In genomic region chr4:43005765-43006164, GRCm38 (mm10) we compare ENCODE assay signal across 1 mouse cellular context.
TF ChIP-seq lines count a peak whose summit lies in the region.

No protein-coding gene starts in this region.

TF ChIP-seq in CH12.LX, 34 proteins besides CTCF, POLR2A, EP300 and RAD21:
- TF ChIP-seq MEF2A (IDR thresholded peaks at IDR 0.05; ENCODE audit: borderline replicate concordance, low read depth, low read length), result no peak
- TF ChIP-seq ELF1 (IDR thresholded peaks at IDR 0.05; ENCODE audit: low read depth, low read length), result no peak
- peak; percentile 33; the same call in 1 of the 2 replicates for TF ChIP-seq SMC3 (IDR thresholded peaks at IDR 0.05; ENCODE audit: low read depth, low read length)
- no peak for TF ChIP-seq MYC (IDR thresholded peaks at IDR 0.05; ENCODE audit: low read depth, low read length)
- TF ChIP-seq KAT2A (IDR thresholded peaks at IDR 0.05; ENCODE audit: insufficient replicate concordance, low read length), result no peak
- no peak for TF ChIP-seq USF1 (IDR thresholded peaks at IDR 0.05; ENCODE audit: low read depth, low read length)
- peak; percentile 99 for TF ChIP-seq ZNF384 (IDR thresholded peaks at IDR 0.05; ENCODE audit: low read depth, low read length)
- no peak for TF ChIP-seq ETS1 (conservative IDR thresholded peaks at IDR 0.05; ENCODE audit: low read depth, low read length)
- TF ChIP-seq JUN (IDR thresholded peaks at IDR 0.05; ENCODE audit: insufficient read depth, low read depth, low read length), result no peak
- TF ChIP-seq ZMIZ1 (IDR thresholded peaks at IDR 0.05; ENCODE audit: low read depth, low read length), result no peak
- no peak for TF ChIP-seq ZKSCAN1 (IDR thresholded peaks at IDR 0.05; ENCODE audit: borderline replicate concordance, low read depth, low read length)
- no peak for TF ChIP-seq NRF1 (IDR thresholded peaks at IDR 0.05; ENCODE audit: low read depth, low read length)
- TF ChIP-seq MXI1 (IDR thresholded peaks at IDR 0.05; ENCODE audit: low read depth, low read length), result no peak
- TF ChIP-seq USF2 (conservative IDR thresholded peaks at IDR 0.05; ENCODE audit: low read depth, low read length), result no peak
- no peak for TF ChIP-seq JUND (conservative IDR thresholded peaks at IDR 0.05; ENCODE audit: low read depth, low read length)
- no peak for TF ChIP-seq PAX5 (IDR thresholded peaks at IDR 0.05; ENCODE audit: low read length)
- no peak for TF ChIP-seq UBTF (IDR thresholded peaks at IDR 0.05; ENCODE audit: low read depth, low read length)
- peak; percentile 29; the same call in 1 of the 2 replicates for TF ChIP-seq HCFC1 (IDR thresholded peaks at IDR 0.05; ENCODE audit: low read depth, low read length)
- no peak for TF ChIP-seq RCOR1 (conservative IDR thresholded peaks at IDR 0.05; ENCODE audit: low read depth, low read length)
- TF ChIP-seq MAX (IDR thresholded peaks at IDR 0.05; ENCODE audit: low read length), result no peak
- no peak for TF ChIP-seq CHD1 (IDR thresholded peaks at IDR 0.05; ENCODE audit: low read depth, low read length)
- no peak for TF ChIP-seq BHLHE40 (IDR thresholded peaks at IDR 0.05; ENCODE audit: low read depth, low read length)
- TF ChIP-seq TCF12 (IDR thresholded peaks at IDR 0.05; ENCODE audit: low read depth, low read length), result no peak
